Mouse (Mus musculus) ES-CJ7 (cell line): ENCODE data around the gene Igbp1b.

ENCODE experiments used
- DNase-seq: peaks from one replicate; pipeline ENCODE4 v3.0.0; 2011; ENCODE audit warnings: low read depth, low spot score

The Igbp1b gene

DNA sequence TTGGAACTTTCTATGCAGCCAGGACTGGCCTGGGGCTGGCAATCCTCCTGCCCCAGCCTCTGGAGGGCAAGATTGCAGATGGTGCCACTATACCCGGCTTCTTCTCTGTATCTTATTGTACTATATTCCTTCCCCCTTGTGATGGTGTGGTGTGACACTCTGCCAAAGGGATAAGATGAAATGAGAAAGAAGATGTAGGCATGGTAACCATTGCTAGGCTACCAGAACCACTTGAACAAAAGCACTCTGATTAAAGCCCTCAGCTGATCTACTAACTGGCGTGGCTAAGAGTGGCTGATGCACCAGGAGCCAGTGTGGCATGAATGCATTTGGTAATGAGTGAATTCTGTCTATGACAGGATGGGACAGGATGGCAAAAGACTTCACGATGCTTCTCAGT, at the start of gene Igbp1b:
TSS of gene Igbp1b (minus strand) at position 29 of the 400 bp plus-strand sequence.
- no peak for DNase-seq

DNA sequence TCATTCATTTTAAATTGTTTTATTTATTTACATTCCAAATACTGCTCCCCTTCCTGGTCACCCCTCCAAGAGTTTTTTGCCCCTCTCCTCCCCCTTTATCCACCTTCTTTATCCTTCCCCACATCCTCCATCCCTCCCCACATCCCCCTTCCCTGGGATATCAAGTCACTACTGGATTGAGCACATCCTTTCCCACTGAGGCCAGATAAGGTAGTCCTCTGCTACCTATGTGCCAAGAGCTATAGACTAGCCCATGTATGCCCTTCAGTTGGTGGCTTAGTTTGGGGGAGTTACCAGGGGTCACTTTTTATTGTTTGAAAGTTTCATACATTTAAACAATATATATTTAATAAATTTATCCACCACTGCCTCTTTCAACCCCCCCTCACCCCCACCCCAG, 24.6 kb upstream of the Igbp1b start:
- no peak for DNase-seq

DNA sequence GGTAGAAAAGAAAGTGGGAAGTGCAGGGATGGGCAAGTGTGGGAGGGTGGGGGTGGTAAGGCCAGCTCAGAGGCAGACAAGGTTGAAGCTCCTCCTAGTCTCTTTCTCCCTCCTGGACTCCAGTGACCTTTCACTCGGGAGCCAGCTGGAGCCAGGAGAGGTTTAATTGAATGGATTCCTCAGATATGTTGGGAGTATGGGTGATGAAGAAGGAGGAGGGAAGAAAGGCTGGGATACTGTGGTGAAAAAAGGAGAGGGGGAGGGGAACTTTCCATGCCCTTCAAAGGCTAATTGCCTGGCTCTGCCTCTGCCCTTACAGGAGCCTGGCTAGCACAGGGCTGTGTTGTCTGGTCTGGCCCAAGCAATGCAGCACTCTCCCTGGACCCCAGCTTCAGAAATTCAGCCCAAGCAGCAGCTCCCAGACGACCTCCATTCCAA, 14.4 kb upstream of the Igbp1b start:
- DNase-seq: no peak

DNA sequence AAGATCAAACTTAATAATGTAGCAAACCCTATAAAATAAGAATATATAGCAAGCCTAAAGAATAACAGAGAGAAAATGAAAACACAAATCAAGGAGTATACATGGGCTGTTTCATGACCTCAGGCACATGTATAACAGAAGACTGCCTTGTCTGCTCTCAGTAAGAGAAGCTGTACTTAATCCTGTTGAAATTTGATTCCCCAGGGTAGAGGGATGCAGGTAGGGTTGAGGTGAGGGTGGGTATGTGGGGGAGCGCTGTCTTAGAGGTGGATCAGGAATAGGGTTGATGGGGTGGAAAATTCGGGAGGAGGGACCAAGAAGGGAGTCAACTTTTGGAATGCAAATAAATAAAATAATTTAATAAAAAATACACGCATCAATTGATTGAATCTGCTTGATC, 7.1 kb upstream of the Igbp1b start:
- no peak for DNase-seq

DNA sequence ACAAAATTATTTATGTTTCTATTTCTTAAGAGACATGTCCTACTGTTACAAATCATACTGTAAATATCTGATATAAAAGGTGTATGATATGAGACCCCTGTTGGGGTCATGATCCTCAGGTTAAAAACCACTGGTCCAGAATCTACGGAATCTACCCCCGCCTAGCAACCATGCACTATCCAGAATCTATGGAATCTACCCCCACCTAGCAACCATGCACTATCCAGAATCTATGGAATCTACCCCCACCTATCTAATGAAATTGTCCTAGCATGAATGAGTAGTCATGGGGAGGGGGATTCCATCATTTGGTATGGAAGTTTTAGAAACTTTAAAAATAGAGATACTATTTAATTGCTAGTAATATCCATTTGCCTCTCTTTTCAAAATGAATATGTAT, 12.7 kb downstream of the Igbp1b start:
- no peak for DNase-seq

- DNase-seq: no peak
Observed at GRCm38 (mm10) chr6:138639351-138639750, 19.0 kb downstream of the Igbp1b start.

- no peak for DNase-seq
Observed at GRCm38 (mm10) chr6:138620786-138621185, 37.6 kb downstream of the Igbp1b start.

DNA sequence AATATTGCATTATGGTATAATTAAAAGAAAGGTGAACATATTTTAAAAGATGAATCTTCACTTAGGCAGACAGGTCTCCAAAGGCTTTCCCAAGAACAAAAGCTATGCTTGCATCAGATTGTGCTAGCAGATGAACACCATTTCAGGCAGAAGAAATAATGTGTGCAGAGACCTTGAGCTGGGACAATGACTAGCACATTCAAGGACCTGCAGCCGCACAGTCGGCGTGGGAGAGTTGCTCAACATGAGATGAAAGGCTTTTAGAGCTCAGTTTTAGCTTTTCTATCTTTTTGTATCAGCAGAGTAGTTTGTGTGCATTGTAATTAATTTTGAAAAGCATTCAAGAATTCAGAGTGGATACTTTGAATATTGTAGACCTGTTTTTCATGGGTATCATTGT, 39.9 kb downstream of the Igbp1b start:
- no peak for DNase-seq
